Mouse (Mus musculus) Muller cell, postnatal 12 days (primary cell): ENCODE data around the gene Ap4m1.
"Not testable (repeated sequence)": the region's sequence is repeated elsewhere in the genome, so short reads cannot be mapped to it uniquely, and the experiment has no call there.

Source experiments
- DNase-seq: peaks from one replicate; pipeline ENCODE4 v3.0.0-alpha.2; 2015; ENCODE audit errors: inconsistent ontology term

The Ap4m1 gene

GRCm38 (mm10) chr5:138195463-138195862, 23.7 kb downstream of the Ap4m1 start:
- no peak for DNase-seq

DNA sequence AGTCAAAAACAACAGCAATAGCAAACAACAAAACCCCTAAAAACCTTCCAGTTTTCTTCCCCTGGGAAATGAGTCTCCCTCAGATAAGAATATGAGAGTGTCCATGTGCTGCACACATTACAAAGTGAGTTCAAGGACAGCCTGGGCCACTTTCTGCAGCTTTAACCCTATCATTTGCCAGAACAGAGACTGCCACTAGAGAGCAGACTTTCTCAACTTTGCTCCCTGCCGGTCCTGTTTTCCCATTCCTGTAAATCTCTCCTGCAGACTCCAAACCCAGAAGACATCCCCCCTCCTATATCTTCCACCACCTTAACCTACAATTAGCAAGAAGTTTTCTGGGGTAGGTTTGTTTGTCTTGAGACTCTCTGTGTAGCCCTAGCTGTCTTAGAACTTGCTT, 27.8 kb downstream of the Ap4m1 start:
- DNase-seq = no peak

DNA sequence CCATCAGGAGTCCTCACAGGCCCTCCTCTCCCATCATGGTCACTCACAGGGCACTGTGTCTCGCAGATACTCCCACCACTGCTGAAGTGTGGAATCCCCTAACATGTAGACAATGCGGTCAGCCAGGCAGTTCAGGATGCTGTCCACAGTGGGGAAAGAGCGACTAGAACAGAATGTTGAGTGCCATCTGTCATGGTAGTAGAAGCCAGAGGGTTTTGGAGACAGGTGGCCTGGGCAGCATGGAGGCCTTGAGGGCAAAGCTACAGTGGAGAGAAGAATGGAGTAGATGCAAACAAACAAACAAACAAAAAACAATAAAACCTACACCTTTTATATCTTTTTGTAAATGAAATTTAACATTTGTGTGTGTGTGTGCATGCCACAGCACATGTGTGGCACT, 30.3 kb downstream of the Ap4m1 start:
- DNase-seq = no peak

DNA sequence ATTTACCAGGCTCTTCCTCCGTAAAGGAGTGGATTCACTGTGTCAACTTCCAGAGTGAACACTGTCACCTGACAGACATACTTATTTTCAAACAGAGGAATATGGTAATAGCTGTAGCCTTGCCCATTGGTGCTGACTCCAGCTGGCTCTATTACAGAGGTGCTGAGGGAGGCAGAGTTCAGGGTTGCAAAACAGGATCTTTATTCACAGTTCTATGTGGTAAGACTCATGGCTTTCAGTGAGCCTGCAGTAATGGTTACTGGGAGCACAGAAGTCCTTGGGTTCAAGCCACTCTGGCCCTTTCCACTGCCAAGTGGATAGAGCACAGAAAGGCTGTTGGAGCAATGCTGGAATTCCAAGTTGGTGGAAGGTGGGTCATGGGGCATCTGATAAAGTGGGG, 35.5 kb downstream of the Ap4m1 start:
- no peak for DNase-seq

- no peak for DNase-seq
These were observed 36.1 kb downstream of the Ap4m1 start for GRCm38 (mm10) chr5:138207873-138208272.

GRCm38 (mm10) chr5:138216632-138217031, 44.8 kb downstream of the Ap4m1 start:
- DNase-seq = not testable (repeated sequence)

DNA sequence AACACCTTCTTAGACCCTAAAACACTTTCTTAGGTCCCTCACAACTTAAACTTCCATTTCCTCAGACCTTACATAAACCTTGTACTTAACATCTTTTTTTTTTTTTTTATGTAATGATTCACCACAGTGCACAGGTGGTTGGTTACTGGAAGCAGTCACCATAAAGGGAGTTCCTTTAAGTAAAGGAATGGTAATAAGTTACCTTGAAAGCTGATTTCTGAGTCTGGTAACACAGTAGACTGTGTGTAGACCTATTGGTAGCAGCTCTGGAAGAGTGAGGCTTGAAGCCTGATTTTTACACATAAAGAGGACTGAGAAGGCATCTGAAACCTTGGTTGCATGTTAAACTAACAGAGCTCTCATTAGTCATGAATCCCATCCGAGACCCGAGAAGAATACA, 48.1 kb downstream of the Ap4m1 start:
- no peak for DNase-seq

- DNase-seq = peak; percentile 48
These were observed 50.3 kb downstream of the Ap4m1 start for GRCm38 (mm10) chr5:138222111-138222510.

GRCm38 (mm10) chr5:138223287-138223686, 51.5 kb downstream of the Ap4m1 start:
- no peak for DNase-seq

DNA sequence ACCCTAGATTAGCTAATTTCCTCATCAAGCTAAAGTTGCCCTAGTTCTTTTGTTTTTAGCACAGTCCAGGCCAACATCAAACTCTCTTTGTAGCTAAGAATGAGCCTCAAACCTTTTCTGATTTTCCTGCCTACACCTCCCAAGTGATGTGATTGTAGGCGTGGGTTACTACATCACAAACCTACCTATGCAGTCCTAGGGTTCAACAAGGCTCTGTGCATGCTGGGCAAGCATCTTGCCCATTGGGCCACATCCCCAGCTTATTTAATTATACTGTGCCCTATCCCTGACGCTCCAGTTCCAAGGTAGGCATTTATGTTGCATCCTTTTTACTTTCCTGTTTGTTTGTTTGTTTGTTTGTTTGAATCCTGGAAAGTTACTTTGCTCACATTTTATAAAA, 53.9 kb downstream of the Ap4m1 start, which contains the start of gene Nxpe5:
Nxpe5 (plus strand) TSS at position 199 of the 400 bp plus-strand sequence.
- DNase-seq = no peak

- no peak for DNase-seq
These were observed 54.7 kb downstream of the Ap4m1 start for GRCm38 (mm10) chr5:138226491-138226890.

DNA sequence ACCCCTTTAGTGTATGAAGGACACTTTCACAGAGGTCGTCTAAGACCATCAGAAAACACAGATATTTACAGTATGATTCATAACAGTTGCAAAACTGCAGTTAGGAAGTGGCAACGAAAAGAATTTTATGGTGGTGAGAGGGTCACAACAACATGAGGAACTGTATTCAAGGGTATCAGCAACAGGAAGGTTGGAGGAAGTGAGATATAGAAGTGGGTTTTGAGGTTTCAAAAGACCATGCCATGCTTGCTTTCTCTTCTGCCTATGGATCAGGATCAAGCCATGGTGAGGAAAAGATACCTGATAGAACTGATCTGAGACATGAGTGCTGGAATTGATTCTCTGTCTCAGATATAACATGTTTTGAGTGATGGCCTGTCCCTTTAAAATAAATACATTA, 55.6 kb downstream of the Ap4m1 start:
- DNase-seq = no peak

- DNase-seq = no peak
These were observed 56.2 kb downstream of the Ap4m1 start for GRCm38 (mm10) chr5:138228026-138228425.

DNA sequence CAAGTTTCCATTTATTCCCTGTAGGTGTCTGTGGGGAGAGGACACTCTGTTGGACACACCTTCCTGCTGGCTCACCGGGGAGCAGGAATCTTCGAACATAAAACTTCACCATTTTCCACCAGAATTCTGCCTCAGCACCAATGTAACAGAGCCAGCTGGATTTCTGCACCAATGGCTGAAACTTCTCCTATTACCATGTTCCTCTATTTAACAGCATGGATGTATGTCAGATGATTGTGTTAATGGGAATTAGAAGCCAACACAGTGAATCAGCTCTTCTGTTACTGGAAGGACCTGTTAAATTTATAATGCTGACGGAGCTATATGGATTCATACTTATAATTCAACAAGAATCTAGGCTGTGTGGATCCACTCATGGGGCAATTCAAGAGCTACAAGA, 57.7 kb downstream of the Ap4m1 start:
- no peak for DNase-seq
